Mouse (Mus musculus) heart, adult 2 months (tissue): ENCODE data around the gene Ddx50. TPM values are rescaled to one million over a fixed set of nuclear protein-coding genes. Genes with fewer than 3 reads are reported as not detected.

Experiments used
- DNase-seq, 2 experiments: peaks; one replicate each; pipeline ENCODE4 v3.0.0; 2021
- H3K27ac ChIP-seq: fragments of 200-600 bp; 2 replicates; pipeline ENCODE4 v1.8.1; 2022
- H3K27me3 ChIP-seq: fragments of 200-500 bp; 2 replicates; pipeline ENCODE4 v1.6.1; 2012; ENCODE audit warnings: mild to moderate bottlenecking, low read length, inconsistent platforms, mixed read lengths; ENCODE audit not compliant: control insufficient read depth, insufficient read depth
- H3K36me3 ChIP-seq: fragments of 200-500 bp; 2 replicates; pipeline ENCODE4 v1.6.1; 2012; ENCODE audit warnings: low read length, inconsistent platforms; ENCODE audit not compliant: control insufficient read depth, insufficient read depth
- H3K4me1 ChIP-seq: fragments of 200-500 bp; 2 replicates; pipeline ENCODE4 v1.6.1; 2011; ENCODE audit warnings: low read length; ENCODE audit not compliant: control insufficient read depth, insufficient read depth
- H3K4me3 ChIP-seq: fragments of 200-600 bp; 2 replicates; pipeline ENCODE4 v1.8.1; 2022
- H3K79me2 ChIP-seq: fragments of 200-500 bp; replicated peaks from 2 replicates; pipeline ENCODE4 v1.6.1; 2012; ENCODE audit warnings: mild to moderate bottlenecking, inconsistent platforms, low read length, moderate library complexity, mixed read lengths; ENCODE audit not compliant: control insufficient read depth, insufficient read depth
- H3K9ac ChIP-seq: fragments of 200-500 bp; 2 replicates; pipeline ENCODE4 v1.6.1; 2012; ENCODE audit warnings: low read depth, mild to moderate bottlenecking, control low read depth, inconsistent platforms, low read length, mixed read lengths
- CTCF ChIP-seq: fragments of 200-600 bp; IDR thresholded peaks from 2 replicates; pipeline ENCODE4 v1.8.1; 2022; ENCODE audit warnings: antibody characterized with exemption, mild to moderate bottlenecking, moderate library complexity
- EP300 ChIP-seq: fragments of 200-500 bp; IDR thresholded peaks from 2 replicates; pipeline ENCODE4 v1.6.1; 2011; ENCODE audit warnings: low read depth, low read length, control low read depth; ENCODE audit not compliant: insufficient read depth
- POLR2A ChIP-seq: fragments of 200-500 bp; IDR thresholded peaks from 2 replicates; pipeline ENCODE4 v1.6.1; 2011; ENCODE audit warnings: mild to moderate bottlenecking, low read depth, low read length, control low read depth; ENCODE audit not compliant: insufficient read depth
- WGBS: fragments of 180-500 bp; shearing (Covaris S2); methylation state at CpG from one replicate; pipeline ENCODE4 v1.1.7; 2018; 5-methylcytosine and 5-hydroxymethylcytosine counted together
- intact Hi-C: fragments of 180-260 bp; cut with DNase I; formaldehyde crosslinking; loops from one replicate; pipeline ENCODE4 v1.15.1; 2025
- polyA plus RNA-seq: library from polyadenylated mRNA; depleted of rRNA; stranded (reverse); fragments of >200 nt; gene quantifications from 2 replicates; pipeline ENCODE4 v1.2.3, GENCODE M21; 2012
- total RNA-seq, 2 experiments: library from RNA; stranded (reverse); gene quantifications; 2 replicates each; pipeline ENCODE4 v1.2.3; 2021

Gene Ddx50
- total and polyA plus RNA-seq, 3 experiments = 10.8 to 48.1 (median 48.0) TPM

- H3K4me3 ChIP-seq = no peak overlapping the region
- no peak for DNase-seq
- H3K9ac ChIP-seq = no peak overlapping the region
- 68% methylated on average over 5 of the region's 5 CpGs for WGBS
- intact Hi-C loops = no loop called here
- no peaks in the 10 kb centered on the region for H3K36me3 ChIP-seq
- H3K4me1 ChIP-seq = no peaks in the 10 kb centered on the region
- H3K27me3 ChIP-seq = no peaks in the 10 kb centered on the region
- TF ChIP-seq POLR2A (no peak), CTCF (no peak), EP300 (no peak)
- H3K79me2 ChIP-seq = no peaks in the 10 kb centered on the region
- H3K27ac ChIP-seq = no peak overlapping the region
These were observed 26.3 kb upstream of the Ddx50 start for GRCm38 (mm10) chr10:62677329-62677728.

GRCm38 (mm10) chr10:62676196-62676595, 25.2 kb upstream of the Ddx50 start:
- DNase-seq = no peak
- no peak overlapping the region for H3K9ac ChIP-seq
- H3K4me3 ChIP-seq = no peak overlapping the region
- no peaks in the 10 kb centered on the region for H3K36me3 ChIP-seq
- 89% methylated on average over 6 of the region's 6 CpGs for WGBS
- intact Hi-C loops = no loop called here
- no peaks in the 10 kb centered on the region for H3K4me1 ChIP-seq
- TF ChIP-seq POLR2A (no peak), CTCF (no peak), EP300 (no peak)
- H3K79me2 ChIP-seq = no peaks in the 10 kb centered on the region
- H3K27me3 ChIP-seq = no peaks in the 10 kb centered on the region
- no peak overlapping the region for H3K27ac ChIP-seq

GRCm38 (mm10) chr10:62672359-62672758, 21.3 kb upstream of the Ddx50 start:
- Histone ChIP-seq H3K27ac (no peak overlapping the region), H3K36me3 (no peaks in the 10 kb centered on the region), H3K79me2 (no peaks in the 10 kb centered on the region), H3K9ac (no peak overlapping the region), H3K27me3 (no peaks in the 10 kb centered on the region), H3K4me3 (no peak overlapping the region), H3K4me1 (no peaks in the 10 kb centered on the region)
- TF ChIP-seq CTCF (peak; percentile 56), POLR2A (no peak)
- WGBS = 94% methylated on average over 2 of the region's 2 CpGs
- intact Hi-C loops = loop anchor here (2.0 kb wide), 1 partner anchor 26 kb away; no protein-coding TSS in a partner anchor
- no peak for DNase-seq

- no peak for DNase-seq
- Histone ChIP-seq H3K36me3 (no peaks in the 10 kb centered on the region), H3K27ac (no peak overlapping the region), H3K79me2 (no peaks in the 10 kb centered on the region), H3K27me3 (no peaks in the 10 kb centered on the region), H3K4me1 (peaks cover 5% of the 10 kb centered on the region), H3K9ac (no peak overlapping the region), H3K4me3 (no peak overlapping the region)
- intact Hi-C loops = no loop called here
- WGBS = 76% methylated on average over 14 of the region's 14 CpGs
- TF ChIP-seq POLR2A (no peak), EP300 (no peak), CTCF (no peak)
These were observed 18.2 kb upstream of the Ddx50 start for GRCm38 (mm10) chr10:62669245-62669644.

- H3K79me2 ChIP-seq = no peaks in the 10 kb centered on the region
- H3K27me3 ChIP-seq = no peaks in the 10 kb centered on the region
- TF ChIP-seq CTCF (no peak), POLR2A (no peak), EP300 (no peak)
- no peak for DNase-seq
- no peak overlapping the region for H3K9ac ChIP-seq
- H3K27ac ChIP-seq = no peak overlapping the region
- intact Hi-C loops = no loop called here
- peaks cover 9% of the 10 kb centered on the region for H3K4me1 ChIP-seq
- no peaks in the 10 kb centered on the region for H3K36me3 ChIP-seq
- no peak overlapping the region for H3K4me3 ChIP-seq
- 89% methylated on average over 2 of the region's 2 CpGs for WGBS
These were observed 17.4 kb upstream of the Ddx50 start for GRCm38 (mm10) chr10:62668463-62668862.

- H3K79me2 ChIP-seq = no peaks in the 10 kb centered on the region
These were observed 17.0 kb upstream of the Ddx50 start for GRCm38 (mm10) chr10:62668043-62668442.

More at GRCm38 (mm10) chr10:62668043-62668442, 17.0 kb upstream of the Ddx50 start:
- peaks cover 9% of the 10 kb centered on the region for H3K4me1 ChIP-seq
- no peak overlapping the region for H3K9ac ChIP-seq
- intact Hi-C loops = no loop called here
- 47% methylated on average over 5 of the region's 5 CpGs for WGBS
- H3K36me3 ChIP-seq = no peaks in the 10 kb centered on the region
- DNase-seq = no peak
- H3K4me3 ChIP-seq = no peak overlapping the region
- no peak for TF ChIP-seq EP300
- TF ChIP-seq POLR2A = no peak
- no peak for TF ChIP-seq CTCF
- no peaks in the 10 kb centered on the region for H3K27me3 ChIP-seq
- no peak overlapping the region for H3K27ac ChIP-seq
